ENCODE assay signal across 11 mouse cellular contexts in the genomic region with DNA sequence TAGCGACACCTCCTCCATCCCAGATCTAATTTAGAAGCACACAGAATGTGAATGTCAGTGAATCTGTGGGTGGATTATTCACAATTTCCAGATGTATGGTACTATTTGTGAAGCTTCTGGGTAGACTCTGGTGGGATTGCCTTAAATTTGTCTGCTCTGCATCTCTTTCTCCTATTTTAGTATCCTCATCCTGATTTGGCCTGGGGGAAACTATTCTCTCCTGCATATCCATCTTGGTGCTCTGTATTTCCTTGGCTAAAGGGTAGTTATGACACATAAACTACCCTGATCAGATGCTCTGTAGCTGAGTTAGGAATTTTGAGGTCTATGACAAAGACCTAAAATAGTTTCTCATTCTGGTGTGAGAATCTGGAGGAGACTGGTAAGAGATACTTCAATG.
"Had no signal": no experiment of that assay in that cellular context is flagged by ENCODE, and none has a peak within 500 bp of the region (broad histone marks: within the 10 kb centered on the region; RNA-seq: fewer than 3 reads in every experiment).

No protein-coding gene starts in this region.

- DNase-seq: liver, postnatal 0 days; lung, adult 2 months; lung, postnatal 14 days; lung, postnatal 36 days; retina, postnatal 1 day; right cerebral cortex, postnatal 14 days; right cerebral cortex, postnatal 4 days; spleen, adult 18-20 months; thymus, adult 2 months; thymus, postnatal 25 days; thymus, postnatal 4 days had no signal
